In genomic region chr8:54435694-54436093, GRCm38 (mm10) we compare ENCODE assay signal across 28 mouse cellular contexts.
DNase-seq lines count a peak whose midpoint lies in the region; ATAC-seq and TF ChIP-seq lines count a peak whose summit lies in the region.
"Had no signal": no experiment of that assay in that cellular context is flagged by ENCODE, and none has a peak within 500 bp of the region (broad histone marks: within the 10 kb centered on the region; RNA-seq: fewer than 3 reads in every experiment).

No protein-coding gene starts in this region.

- TF ChIP-seq CTCF in hindbrain, postnatal 0 days (IDR thresholded peaks at IDR 0.05; ENCODE audit: low read depth) = no peak
- no peak for TF ChIP-seq CTCF in midbrain, postnatal 0 days (IDR thresholded peaks at IDR 0.05)

- WGBS in hindbrain, postnatal 0 days = 47% methylated on average over 5 of the region's 5 CpGs
- 65% methylated on average over 5 of the region's 5 CpGs for WGBS in hindbrain, embryonic 12.5 days
- WGBS in midbrain, postnatal 0 days = 49% methylated on average over 5 of the region's 5 CpGs
- WGBS in midbrain, embryonic 10.5 days = 76% methylated on average over 5 of the region's 5 CpGs

- no peak overlapping the region for H3K27ac ChIP-seq in hindbrain, postnatal 0 days
- no peak overlapping the region for H3K27ac ChIP-seq in hindbrain, embryonic 12.5 days
- no peak overlapping the region for H3K27ac ChIP-seq in midbrain, postnatal 0 days (ENCODE audit: low read depth, low read length)
- H3K27ac ChIP-seq in midbrain, embryonic 10.5 days (replicated peaks) = no peak overlapping the region
- H3K27ac ChIP-seq: embryonic facial prominence, embryonic 12.5 days; embryonic facial prominence, embryonic 15.5 days; heart, adult 2 months; heart, embryonic 10.5 days; heart, embryonic 13.5 days; hindbrain, embryonic 13.5 days had no signal

- H3K27me3 ChIP-seq in hindbrain, postnatal 0 days (ENCODE audit: insufficient read depth, low read length) = no peaks in the 10 kb centered on the region
- no peaks in the 10 kb centered on the region for H3K27me3 ChIP-seq in hindbrain, embryonic 12.5 days
- no peaks in the 10 kb centered on the region for H3K27me3 ChIP-seq in midbrain, postnatal 0 days (ENCODE audit: insufficient read depth, low read length)
- H3K27me3 ChIP-seq in midbrain, embryonic 10.5 days (ENCODE audit: low read depth, poor library complexity, severe bottlenecking) = no peaks in the 10 kb centered on the region
- H3K27me3 ChIP-seq: CH12.LX; embryonic facial prominence, embryonic 12.5 days; embryonic facial prominence, embryonic 15.5 days; heart, embryonic 13.5 days; hindbrain, embryonic 13.5 days had no signal

- no peak overlapping the region for H3K4me2 ChIP-seq in hindbrain, postnatal 0 days (ENCODE audit: low read depth, low read length)
- no peak overlapping the region for H3K4me2 ChIP-seq in hindbrain, embryonic 12.5 days (replicated peaks)
- no peak overlapping the region for H3K4me2 ChIP-seq in midbrain, postnatal 0 days (ENCODE audit: low read depth, low read length, poor library complexity, severe bottlenecking)
- H3K4me2 ChIP-seq: embryonic facial prominence, embryonic 12.5 days; embryonic facial prominence, embryonic 15.5 days; heart, embryonic 13.5 days; hindbrain, embryonic 13.5 days had no signal

- no peaks in the 10 kb centered on the region for H3K9me3 ChIP-seq in hindbrain, postnatal 0 days (ENCODE audit: low read length)
- no peaks in the 10 kb centered on the region for H3K9me3 ChIP-seq in hindbrain, embryonic 12.5 days (replicated peaks)
- no peaks in the 10 kb centered on the region for H3K9me3 ChIP-seq in midbrain, postnatal 0 days (ENCODE audit: low read length)
- 0 out of 2 replicates have a peak, but pooled peaks cover 5% of the 10 kb centered on the region for H3K9me3 ChIP-seq in midbrain, embryonic 10.5 days (replicated peaks)
- H3K9me3 ChIP-seq: embryonic facial prominence, embryonic 12.5 days; embryonic facial prominence, embryonic 15.5 days; G1E; heart, embryonic 10.5 days; hindbrain, embryonic 13.5 days had no signal

- peak; percentile 8 for DNase-seq in embryo, embryonic 10.5 days (ENCODE audit: low spot score)
- no peak for DNase-seq in embryo, embryonic 9.5 days (ENCODE audit: extremely low spot score)
- peak; percentile 41 for DNase-seq in hindbrain, postnatal 0 days (ENCODE audit: low spot score)
- DNase-seq in midbrain, postnatal 0 days (ENCODE audit: low spot score) = peak; percentile 51
- DNase-seq in midbrain, embryonic 10.5 days (ENCODE audit: low spot score) = no peak
- no peak for DNase-seq in adrenal gland, adult 18-20 months (ENCODE audit: low spot score in 2 of 2)
- DNase-seq: adrenal gland, adult 2 months; adrenal gland, postnatal 14 days; B cell, adult 2 months; cerebellum, adult 18-20 months; cerebellum, adult 9-10 months; cerebellum, postnatal 14 days; gastrocnemius, postnatal 10 days; gastrocnemius, postnatal 36 days; heart, adult 2 months; heart, postnatal 14 days; heart, postnatal 4 days had no signal

- no peaks in the 10 kb centered on the region for H3K36me3 ChIP-seq in hindbrain, postnatal 0 days (ENCODE audit: insufficient read depth, low read length)
- H3K36me3 ChIP-seq in hindbrain, embryonic 12.5 days = no peaks in the 10 kb centered on the region
- no peaks in the 10 kb centered on the region for H3K36me3 ChIP-seq in midbrain, postnatal 0 days (ENCODE audit: insufficient read depth, low read length)
- H3K36me3 ChIP-seq in midbrain, embryonic 10.5 days = no peaks in the 10 kb centered on the region
- H3K36me3 ChIP-seq: embryonic facial prominence, embryonic 12.5 days; embryonic facial prominence, embryonic 15.5 days; G1E; heart, embryonic 10.5 days; heart, embryonic 13.5 days; hindbrain, embryonic 13.5 days had no signal

- no peaks in the 10 kb centered on the region for H3K4me1 ChIP-seq in hindbrain, postnatal 0 days (ENCODE audit: insufficient read depth, low read length)
- H3K4me1 ChIP-seq in hindbrain, embryonic 12.5 days = no peaks in the 10 kb centered on the region
- no peaks in the 10 kb centered on the region for H3K4me1 ChIP-seq in midbrain, postnatal 0 days (ENCODE audit: insufficient read depth, low read length)
- no peaks in the 10 kb centered on the region for H3K4me1 ChIP-seq in midbrain, embryonic 10.5 days
- H3K4me1 ChIP-seq: embryonic facial prominence, embryonic 12.5 days; embryonic facial prominence, embryonic 15.5 days; heart, embryonic 10.5 days; heart, embryonic 13.5 days; hindbrain, embryonic 13.5 days had no signal

- no peak for ATAC-seq in hindbrain, postnatal 0 days
- ATAC-seq in hindbrain, embryonic 12.5 days (ENCODE audit: low FRiP score) = no peak
- ATAC-seq in midbrain, postnatal 0 days (ENCODE audit: low FRiP score) = no peak
- ATAC-seq: forebrain, embryonic 16.5 days; intestine, postnatal 0 days; Patski had no signal

- H3K4me3 ChIP-seq in hindbrain, postnatal 0 days (ENCODE audit: low read length) = no peak overlapping the region
- no peak overlapping the region for H3K4me3 ChIP-seq in hindbrain, embryonic 12.5 days
- H3K4me3 ChIP-seq in midbrain, postnatal 0 days (ENCODE audit: low read depth, low read length) = no peak overlapping the region
- no peak overlapping the region for H3K4me3 ChIP-seq in midbrain, embryonic 10.5 days
- H3K4me3 ChIP-seq: embryonic facial prominence, embryonic 12.5 days; embryonic facial prominence, embryonic 15.5 days; heart, adult 2 months; heart, embryonic 10.5 days; heart, embryonic 13.5 days; hindbrain, embryonic 13.5 days had no signal

- H3K9ac ChIP-seq in hindbrain, postnatal 0 days (replicated peaks; ENCODE audit: low read length) = no peak overlapping the region
- no peak overlapping the region for H3K9ac ChIP-seq in hindbrain, embryonic 12.5 days
- no peak overlapping the region for H3K9ac ChIP-seq in midbrain, postnatal 0 days (replicated peaks; ENCODE audit: low read length, poor library complexity, severe bottlenecking)
- H3K9ac ChIP-seq: embryonic facial prominence, embryonic 12.5 days; embryonic facial prominence, embryonic 15.5 days; heart, embryonic 13.5 days; hindbrain, embryonic 13.5 days had no signal

Comparison
In these comparisons a context has a peak if more than half of its experiments do, and no peak if none do; other contexts are left out.
1. DNase-seq: peak in embryo, embryonic 10.5 days (single experiment), hindbrain, postnatal 0 days (single experiment) and midbrain, postnatal 0 days (single experiment); none in embryo, embryonic 9.5 days (single experiment), midbrain, embryonic 10.5 days (single experiment) and adrenal gland, adult 18-20 months (0 of 2).